Mouse (Mus musculus) heart, adult 8-10 months (tissue): ENCODE data around the gene Tnfsf13. TPM values are rescaled to one million over a fixed set of nuclear protein-coding genes. Genes with fewer than 3 reads are reported as not detected.
A peak's percentile ranks its signal among the peaks of the same experiment; 100 is the strongest.
"Not testable (repeated sequence)": the region's sequence is repeated elsewhere in the genome, so short reads cannot be mapped to it uniquely, and the experiment has no call there.

Experiments
- DNase-seq: peaks from one replicate; pipeline ENCODE4 v3.0.0; 2022; ENCODE audit warnings: low spot score
- total RNA-seq, 4 experiments: library from RNA; stranded (reverse); gene quantifications; 2 replicates each; pipeline ENCODE4 v1.2.4; 2022

Tnfsf13 gene
- 1 to 10 TPM; 2.6 to 4.3 (median 2.9) TPM for total RNA-seq

GRCm38 (mm10) chr11:69685526-69686148, at the start of gene Tnfsf13:
Tnfsf13 (minus strand) TSS chr11:69685784.
- DNase-seq, result peak; percentile 93

DNA sequence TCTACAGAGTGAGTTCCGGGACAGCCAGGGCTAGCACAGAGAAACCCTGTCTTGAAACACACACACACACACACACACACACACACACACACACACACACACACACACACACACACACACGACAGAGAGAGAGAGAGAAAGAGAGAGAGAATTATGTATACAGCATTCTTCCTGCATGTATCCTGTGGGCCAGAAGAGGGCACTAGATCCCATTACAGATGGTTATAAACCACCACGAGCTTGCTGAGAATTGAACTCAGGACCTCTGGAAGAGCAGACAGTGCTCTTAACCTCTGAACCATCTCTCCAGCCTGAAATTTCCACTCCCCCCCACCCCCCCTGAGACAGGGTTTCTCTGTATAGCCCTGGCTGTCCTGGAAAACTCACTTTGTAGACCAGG, 45.8 kb upstream of the Tnfsf13 start:
- not testable (repeated sequence) for DNase-seq

DNA sequence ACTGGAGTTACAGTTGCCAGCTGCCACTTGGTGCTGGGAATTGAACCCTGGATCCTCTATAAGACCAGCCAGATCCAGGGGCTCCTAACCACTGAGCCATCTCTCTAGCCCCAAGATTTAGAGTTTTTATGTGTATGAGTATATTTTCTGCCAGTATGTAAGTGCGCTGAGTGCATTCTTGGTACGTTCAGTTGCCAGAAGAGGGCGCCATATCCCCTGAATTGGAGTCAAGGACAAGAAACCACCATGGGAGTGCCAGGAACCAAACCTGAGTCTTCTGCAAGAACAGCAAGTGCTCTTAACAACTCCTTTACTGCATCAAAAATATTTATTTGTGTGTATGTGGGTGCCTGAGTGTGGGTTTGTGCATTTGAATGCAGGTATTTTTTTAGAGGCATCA, 43.5 kb upstream of the Tnfsf13 start:
- DNase-seq, result peak; percentile 48

DNA sequence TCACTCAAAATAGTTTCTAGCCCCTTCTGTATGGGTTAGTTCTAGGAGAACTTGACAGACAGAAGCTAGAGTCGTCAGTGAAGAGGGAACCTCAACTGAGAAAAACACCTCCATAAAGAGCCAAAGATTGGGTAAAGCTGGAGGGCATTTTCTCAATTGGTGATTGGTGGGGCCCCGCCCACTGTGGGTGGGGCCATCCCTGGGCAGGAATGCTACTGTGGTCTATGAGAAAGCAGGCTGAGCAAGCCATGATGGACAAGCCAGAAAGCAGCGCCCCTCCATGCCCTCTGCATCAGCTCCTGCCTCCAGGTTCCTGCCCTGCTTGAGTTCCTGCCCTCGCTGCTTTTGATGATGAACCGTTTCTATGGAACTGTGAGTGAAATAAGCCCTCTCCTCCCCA, 40.4 kb upstream of the Tnfsf13 start:
- DNase-seq, result no peak

- DNase-seq, result no peak
Measured at GRCm38 (mm10) chr11:69723074-69723473, 37.5 kb upstream of the Tnfsf13 start.

DNA sequence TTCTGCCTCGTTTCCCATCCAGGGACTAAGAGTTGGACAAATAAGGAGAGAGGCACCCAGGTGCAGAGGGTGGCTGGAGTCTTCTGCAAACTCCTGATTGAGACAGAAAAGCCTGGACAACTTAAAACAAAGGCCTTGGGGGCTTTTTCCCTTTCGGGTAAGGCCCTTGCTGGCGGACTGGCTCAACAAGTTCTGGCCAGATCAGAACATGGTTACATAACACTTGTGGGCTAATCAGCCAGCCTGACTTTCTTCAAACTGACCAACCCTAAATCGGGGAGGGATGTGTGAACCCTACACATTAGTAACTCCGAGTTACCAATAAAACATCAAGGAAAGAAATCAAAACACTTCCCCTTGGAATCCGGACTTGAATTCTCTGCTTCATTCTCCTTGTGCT, 35.3 kb upstream of the Tnfsf13 start:
- DNase-seq, result no peak

DNA sequence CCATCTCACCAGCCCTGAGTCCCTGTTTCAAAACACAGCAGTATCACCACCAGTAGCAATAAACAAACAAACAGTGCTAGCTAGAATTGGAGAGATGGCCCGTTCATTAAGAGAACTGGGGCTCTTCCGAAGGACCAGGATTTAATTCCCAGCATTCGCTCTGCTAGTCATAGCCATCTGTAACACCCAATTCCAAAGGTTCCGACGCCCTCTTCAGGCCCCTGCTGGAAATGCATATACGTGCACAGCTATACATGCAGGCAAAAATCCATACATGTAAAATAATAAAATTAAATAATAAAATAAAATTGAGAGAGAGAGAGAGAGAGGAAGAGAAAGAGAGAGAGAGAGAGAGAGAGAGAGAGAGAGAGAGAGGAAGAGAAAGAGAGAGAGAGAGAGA, 33.8 kb upstream of the Tnfsf13 start:
- no peak for DNase-seq

DNA sequence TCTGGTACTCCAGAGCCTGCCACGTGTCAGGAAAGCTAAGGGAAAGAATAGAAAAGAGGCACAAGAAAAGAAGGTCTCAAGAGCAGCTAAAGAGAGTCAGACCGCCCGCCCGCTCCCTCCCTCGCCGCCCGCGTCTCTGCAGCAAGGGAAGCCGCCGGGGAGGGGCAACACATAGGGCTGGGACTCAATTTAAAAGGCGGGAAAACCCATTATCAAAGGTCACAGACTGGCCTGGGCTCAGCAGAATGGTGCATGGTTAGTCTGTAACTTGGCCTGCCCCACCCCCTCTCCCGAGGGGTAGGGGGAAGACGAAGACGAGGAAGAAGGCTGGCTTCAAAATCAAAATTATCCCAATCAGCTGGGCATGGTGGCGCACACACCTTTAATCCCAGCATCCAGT, 33.1 kb upstream of the Tnfsf13 start:
- DNase-seq, result no peak

- DNase-seq, result no peak
Measured at GRCm38 (mm10) chr11:69716953-69717352, 31.4 kb upstream of the Tnfsf13 start.

DNA sequence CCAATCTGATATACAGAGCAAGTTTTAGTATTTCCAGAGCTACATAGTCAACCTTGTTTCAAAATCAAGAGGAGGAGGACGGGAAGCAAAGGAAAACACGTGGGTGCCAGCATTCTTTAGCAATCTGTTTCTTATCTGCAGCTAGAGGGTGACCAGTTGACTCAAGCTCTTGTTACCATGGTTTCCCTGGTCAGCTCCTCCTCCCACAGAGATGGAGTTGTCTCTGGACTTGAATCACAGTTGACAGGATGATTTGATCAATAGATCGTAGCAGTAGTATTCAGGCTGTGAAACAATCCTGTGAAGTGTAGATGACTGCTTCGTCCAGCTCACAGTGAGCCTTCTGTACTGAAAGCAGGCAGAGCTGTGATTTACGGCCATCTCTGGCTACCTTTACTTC, 30.3 kb upstream of the Tnfsf13 start:
- DNase-seq, result no peak

- DNase-seq, result no peak
Measured at GRCm38 (mm10) chr11:69715482-69715881, 29.9 kb upstream of the Tnfsf13 start.

GRCm38 (mm10) chr11:69714636-69715329, 29.2 kb upstream of the Tnfsf13 start:
- no peak for DNase-seq

GRCm38 (mm10) chr11:69712954-69713672, 27.5 kb upstream of the Tnfsf13 start:
- no peak for DNase-seq

GRCm38 (mm10) chr11:69711082-69711481, 25.5 kb upstream of the Tnfsf13 start:
- no peak for DNase-seq

DNA sequence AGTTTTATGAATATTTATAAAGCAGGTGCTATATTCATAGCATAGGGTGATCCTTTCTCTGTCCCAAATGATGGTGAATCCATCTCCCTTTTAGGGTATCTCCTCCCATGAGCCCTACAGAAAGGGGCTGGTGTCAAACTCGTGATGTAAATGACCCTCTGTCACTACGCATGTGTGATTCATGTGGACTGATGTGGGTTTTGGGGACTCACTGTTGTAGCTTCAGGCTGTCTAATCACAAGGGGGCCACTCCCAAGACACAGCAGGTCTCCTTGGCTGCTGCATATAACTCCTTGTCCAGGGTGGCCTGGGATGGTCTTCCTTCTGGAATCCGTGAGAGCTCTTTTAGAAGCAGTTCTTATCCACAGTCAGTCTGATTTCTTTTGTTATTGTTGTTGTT, 24.9 kb upstream of the Tnfsf13 start:
- DNase-seq, result no peak

- DNase-seq, result no peak
Measured at GRCm38 (mm10) chr11:69709554-69710446, 24.2 kb upstream of the Tnfsf13 start.

GRCm38 (mm10) chr11:69708614-69709265, 23.2 kb upstream of the Tnfsf13 start:
- DNase-seq, result no peak

DNA sequence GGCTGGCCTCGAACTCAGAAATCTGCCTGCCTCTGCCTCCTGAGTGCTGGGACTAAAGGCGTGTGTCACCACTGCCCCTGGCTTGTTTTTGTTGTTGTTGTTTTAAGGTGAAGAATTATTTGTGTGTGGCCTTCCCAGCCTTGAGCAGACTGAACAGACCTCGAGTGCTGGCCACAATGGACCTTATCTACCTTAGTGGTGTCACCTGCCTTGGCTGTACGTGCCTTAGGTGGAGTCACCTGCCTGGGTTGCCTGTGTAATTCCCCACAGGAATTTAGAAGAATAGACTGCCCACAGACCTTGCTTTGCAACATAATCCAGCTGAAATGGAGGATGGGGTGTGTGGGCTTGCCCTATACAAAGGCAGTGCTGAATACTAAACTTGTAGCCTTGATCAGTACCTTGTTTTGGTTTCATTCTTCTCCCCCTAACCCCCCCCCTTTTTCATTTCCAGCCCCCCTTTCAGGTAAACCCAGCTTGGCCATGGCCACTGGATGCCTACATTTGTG, 22.3 kb upstream of the Tnfsf13 start:
- no peak for DNase-seq

- no peak for DNase-seq
Measured at GRCm38 (mm10) chr11:69707480-69707847, 21.9 kb upstream of the Tnfsf13 start.

GRCm38 (mm10) chr11:69706775-69707479, 21.3 kb upstream of the Tnfsf13 start:
- peak; percentile 79 for DNase-seq
